Mouse (Mus musculus): ENCODE measurements around the gene Rps6. TPM values are rescaled to one million over a fixed set of nuclear protein-coding genes. Genes with fewer than 3 reads are reported as not detected.
"Not testable (repeated sequence)": the region's sequence is repeated elsewhere in the genome, so short reads cannot be mapped to it uniquely, and the experiment has no call there.

The Rps6 gene
- polyA plus RNA-seq, 1 experiment from 2014 or later = 768 TPM

DNA sequence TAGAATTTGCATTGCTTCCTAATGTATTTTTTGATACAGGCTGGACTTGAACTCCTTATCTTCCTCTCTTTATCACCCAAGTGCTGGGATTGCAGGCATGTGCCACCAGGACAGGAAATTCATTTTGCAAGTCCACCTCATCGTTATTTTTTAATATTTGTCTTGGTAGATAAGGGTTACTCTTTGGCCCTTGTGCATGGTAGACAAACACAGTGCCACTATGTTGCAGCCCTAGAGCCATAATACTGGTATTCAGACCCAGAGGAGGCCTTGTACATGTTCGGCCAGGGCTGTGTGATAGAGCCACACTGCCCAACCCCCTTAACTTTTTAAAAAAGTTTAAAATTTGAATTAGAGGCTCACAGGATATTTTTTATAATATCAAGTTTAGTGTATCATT lies 10.0 kb downstream of the Rps6 start:
- Histone ChIP-seq H3K9me3 (replicated peaks) (no peaks in the 10 kb centered on the region), H3K4me1 (no peaks in the 10 kb centered on the region), H3K9ac (no peak overlapping the region), H3K36me3 (peaks cover 69% of the 10 kb centered on the region), H3K27me3 (no peaks in the 10 kb centered on the region), H3K4me3 (replicated peaks) (no peak overlapping the region), H3K4me2 (no peak overlapping the region), H3K27ac (no peak overlapping the region)
- 87% methylated on average over 2 of the region's 2 CpGs for WGBS
- no peak for ATAC-seq (replicated peaks; ENCODE audit: low FRiP score)

DNA sequence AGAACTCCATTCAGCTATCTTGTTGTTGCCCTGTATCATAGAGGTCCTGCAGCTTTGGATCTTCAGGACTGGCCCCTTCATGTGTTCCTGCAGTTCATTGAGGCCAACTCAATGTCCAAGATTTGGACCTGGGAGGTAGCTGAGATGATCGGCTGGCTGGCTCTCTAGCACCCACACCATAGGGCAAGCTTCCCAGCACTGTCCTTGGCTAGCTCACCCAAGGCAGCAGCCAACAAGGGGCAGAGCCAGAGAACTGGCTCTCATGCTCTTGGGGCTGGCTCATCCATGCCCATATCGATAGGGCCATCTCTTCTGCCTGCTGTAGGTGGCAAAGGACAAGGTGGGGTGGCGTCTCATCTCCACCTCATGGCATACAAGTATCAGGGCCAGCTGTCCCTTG lies 11.8 kb downstream of the Rps6 start:
- Histone ChIP-seq H3K4me2 (no peak overlapping the region), H3K36me3 (peaks cover 76% of the 10 kb centered on the region), H3K9ac (no peak overlapping the region), H3K9me3 (replicated peaks) (no peaks in the 10 kb centered on the region), H3K27me3 (no peaks in the 10 kb centered on the region), H3K4me3 (replicated peaks) (no peak overlapping the region), H3K4me1 (no peaks in the 10 kb centered on the region), H3K27ac (no peak overlapping the region)
- WGBS = 90% methylated on average over 3 of the region's 3 CpGs
- no peak for ATAC-seq (replicated peaks; ENCODE audit: low FRiP score)

DNA sequence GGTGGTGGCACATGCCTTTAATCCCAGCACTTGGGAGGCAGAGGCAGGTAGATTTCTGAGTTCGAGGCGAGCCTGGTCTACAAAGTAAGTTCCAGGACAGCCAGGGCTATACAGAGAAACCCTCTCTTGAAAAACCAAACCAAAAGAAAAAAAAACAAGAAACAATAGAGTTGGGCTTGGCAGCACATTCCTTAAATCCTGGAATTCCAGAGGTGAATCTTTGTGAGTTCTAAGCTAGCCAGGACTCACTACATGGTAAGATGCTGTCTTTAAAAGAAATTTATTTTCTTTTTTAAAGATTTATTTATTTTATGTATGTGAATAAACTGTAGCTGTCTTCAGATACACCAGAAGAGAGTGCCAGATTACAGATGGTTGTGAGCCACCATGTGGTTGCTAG lies 16.1 kb downstream of the Rps6 start:
- not testable (repeated sequence) for H3K27ac ChIP-seq; H3K9me3 ChIP-seq (replicated peaks); H3K27me3 ChIP-seq; H3K4me1 ChIP-seq; ATAC-seq (replicated peaks; ENCODE audit: low FRiP score); H3K4me2 ChIP-seq; H3K4me3 ChIP-seq (replicated peaks); H3K9ac ChIP-seq
- WGBS = 98% methylated on average over 2 of the region's 2 CpGs
- peaks cover 80% of the 10 kb centered on the region for H3K36me3 ChIP-seq

DNA sequence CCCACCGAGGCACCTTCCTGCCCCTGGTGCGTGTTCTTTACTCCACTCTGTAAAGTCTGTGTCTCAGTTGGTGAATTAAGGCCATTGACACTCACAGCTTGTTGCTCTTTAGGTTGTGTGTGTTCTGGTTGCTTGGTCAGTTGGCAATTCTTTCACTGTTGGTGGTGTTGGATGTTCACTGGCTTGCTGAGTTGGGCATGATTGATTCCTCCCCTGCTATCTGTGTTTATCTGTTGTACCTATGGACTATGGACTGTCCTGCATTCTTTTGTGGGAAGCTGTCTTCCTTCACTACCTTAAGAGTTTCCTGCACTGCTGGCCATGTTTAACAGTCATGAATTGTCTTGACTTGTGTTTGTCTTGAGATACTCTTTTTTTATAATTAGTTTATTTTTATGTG lies 25.3 kb downstream of the Rps6 start:
- Histone ChIP-seq H3K9me3 (replicated peaks) (no peaks in the 10 kb centered on the region), H3K27me3 (no peaks in the 10 kb centered on the region), H3K4me3 (replicated peaks) (no peak overlapping the region), H3K36me3 (peaks cover 71% of the 10 kb centered on the region), H3K27ac (no peak overlapping the region), H3K4me2 (no peak overlapping the region), H3K4me1 (no peaks in the 10 kb centered on the region), H3K9ac (no peak overlapping the region)
- WGBS = 91% methylated on average over 2 of the region's 2 CpGs
- ATAC-seq (replicated peaks; ENCODE audit: low FRiP score) = no peak

DNA sequence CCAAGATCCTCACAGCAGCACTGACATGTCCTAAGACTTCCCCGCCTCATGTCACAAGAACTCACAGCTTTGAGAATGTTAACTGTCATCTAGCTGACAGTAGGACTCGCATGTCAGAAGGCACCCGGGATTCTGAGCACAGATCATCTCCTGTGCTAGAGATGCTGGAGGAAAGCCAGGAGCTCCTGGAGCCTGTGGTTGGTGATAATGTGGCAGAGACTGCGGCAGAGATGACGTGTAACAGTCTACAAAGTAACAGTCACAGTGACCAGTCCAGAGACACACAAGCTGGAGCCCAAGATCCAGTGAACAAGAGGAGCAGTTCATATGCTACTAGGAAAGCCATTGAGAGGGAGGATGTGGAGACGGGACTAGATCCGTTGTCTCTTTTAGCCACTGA lies 32.1 kb downstream of the Rps6 start:
- 94% methylated on average over 7 of the region's 7 CpGs for WGBS
- Histone ChIP-seq H3K4me2 (no peak overlapping the region), H3K9me3 (replicated peaks) (no peaks in the 10 kb centered on the region), H3K4me1 (no peaks in the 10 kb centered on the region), H3K4me3 (replicated peaks) (no peak overlapping the region), H3K9ac (no peak overlapping the region), H3K27ac (no peak overlapping the region), H3K27me3 (no peaks in the 10 kb centered on the region), H3K36me3 (peaks cover 79% of the 10 kb centered on the region)
- no peak for ATAC-seq (replicated peaks; ENCODE audit: low FRiP score)

DNA sequence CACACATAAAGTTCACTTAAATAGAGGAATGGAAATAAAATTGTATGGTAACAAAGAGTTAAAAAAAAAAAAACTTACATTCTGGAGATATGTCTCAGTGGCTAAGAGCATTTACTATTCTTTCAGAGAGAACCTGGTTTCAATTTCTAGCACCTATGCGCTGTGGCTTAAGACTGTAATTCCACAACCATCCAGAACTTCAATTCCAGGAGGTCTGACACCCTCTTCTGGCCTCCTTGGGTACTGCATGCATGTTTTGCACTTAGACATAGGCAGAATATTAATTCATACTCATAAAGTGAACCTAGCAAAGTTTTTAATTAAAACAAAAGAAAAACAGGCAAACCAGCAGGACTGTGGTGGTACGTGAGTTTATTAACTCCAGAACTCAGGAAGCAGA lies 34.0 kb downstream of the Rps6 start:
- no peak overlapping the region for H3K9ac ChIP-seq
- no peak overlapping the region for H3K4me3 ChIP-seq (replicated peaks)
- no peaks in the 10 kb centered on the region for H3K9me3 ChIP-seq (replicated peaks)
- H3K27ac ChIP-seq = no peak overlapping the region
- H3K4me1 ChIP-seq = no peaks in the 10 kb centered on the region
- H3K36me3 ChIP-seq = peaks cover 68% of the 10 kb centered on the region
- H3K27me3 ChIP-seq = no peaks in the 10 kb centered on the region
- 78% methylated on average over 2 of the region's 2 CpGs for WGBS
- no peak overlapping the region for H3K4me2 ChIP-seq
- no peak for ATAC-seq (replicated peaks; ENCODE audit: low FRiP score)

DNA sequence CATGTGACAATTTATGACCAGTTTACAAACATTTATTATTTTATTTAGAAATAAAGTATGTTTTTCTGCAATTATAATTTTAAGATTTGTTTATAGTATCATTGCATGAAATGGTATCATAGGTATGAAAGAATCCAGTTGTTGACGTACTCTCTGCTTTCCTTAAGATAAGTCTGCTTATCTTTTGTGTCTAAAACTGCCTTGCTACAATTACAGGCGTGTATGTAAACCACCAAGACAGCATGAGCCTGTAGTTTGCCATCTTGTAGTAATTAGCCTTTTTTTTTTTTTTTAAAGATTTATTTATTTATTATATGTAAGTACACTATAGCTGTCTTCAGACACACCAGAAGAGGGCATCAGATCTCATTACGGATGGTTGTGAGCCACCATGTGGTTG lies 42.4 kb downstream of the Rps6 start:
- no peak overlapping the region for H3K4me3 ChIP-seq (replicated peaks)
- peaks cover 28% of the 10 kb centered on the region for H3K36me3 ChIP-seq
- no peak overlapping the region for H3K9ac ChIP-seq
- H3K4me2 ChIP-seq = no peak overlapping the region
- H3K4me1 ChIP-seq = no peaks in the 10 kb centered on the region
- WGBS = 93% methylated on average over 3 of the region's 3 CpGs
- H3K27me3 ChIP-seq = no peaks in the 10 kb centered on the region
- ATAC-seq (replicated peaks; ENCODE audit: low FRiP score) = no peak
- H3K27ac ChIP-seq = no peak overlapping the region
- no peaks in the 10 kb centered on the region for H3K9me3 ChIP-seq (replicated peaks)

DNA sequence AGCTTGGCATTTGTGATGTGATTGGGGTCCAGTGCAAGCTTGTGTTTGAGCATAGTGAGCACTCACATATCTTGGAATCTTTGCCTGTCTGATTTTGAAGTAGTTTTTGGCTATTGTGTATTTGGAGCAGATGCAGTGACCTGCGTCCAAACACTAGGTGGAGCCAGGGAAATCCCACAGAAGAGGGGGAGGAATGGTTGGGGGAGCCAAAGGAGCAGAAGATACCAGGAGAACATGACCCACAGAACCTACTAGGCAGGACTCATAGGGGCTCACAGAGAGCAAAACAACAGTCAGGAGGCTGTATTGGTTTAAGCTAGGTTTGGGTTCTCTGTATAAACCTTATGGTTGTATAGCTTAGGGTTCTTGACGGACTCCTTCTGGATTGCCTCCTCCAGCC lies 46.6 kb downstream of the Rps6 start:
- no peak for ATAC-seq (replicated peaks; ENCODE audit: low FRiP score)
- peaks cover 30% of the 10 kb centered on the region for H3K36me3 ChIP-seq
- no peak overlapping the region for H3K4me2 ChIP-seq
- no peak overlapping the region for H3K9ac ChIP-seq
- H3K9me3 ChIP-seq (replicated peaks) = no peaks in the 10 kb centered on the region
- H3K4me3 ChIP-seq (replicated peaks) = no peak overlapping the region
- no peaks in the 10 kb centered on the region for H3K4me1 ChIP-seq
- no peaks in the 10 kb centered on the region for H3K27me3 ChIP-seq
- H3K27ac ChIP-seq = no peak overlapping the region
- WGBS = 65% methylated on average over 2 of the region's 2 CpGs

Other genes starting within 250 kb of the Rps6 start
- gene Haus6, start 245.4 kb downstream of the Rps6 start, polyA plus RNA-seq (2015; fragmentation: Nextera tagmentation; extraction: Ambion mirVana) = 19.3 and 20.7 TPM in 2 replicates
- gene Plin2, start 187.4 kb downstream of the Rps6 start, polyA plus RNA-seq (2015; fragmentation: Nextera tagmentation; extraction: Ambion mirVana) = 58.0 and 70.8 TPM in 2 replicates
- gene Dennd4c, start 108.9 kb downstream of the Rps6 start, polyA plus RNA-seq (2015; fragmentation: Nextera tagmentation; extraction: Ambion mirVana) = 6.8 and 8.5 TPM in 2 replicates
- 37.3 and 37.9 TPM in 2 replicates for gene Acer2, start 17.0 kb upstream of the Rps6 start, polyA plus RNA-seq (2015; fragmentation: Nextera tagmentation; extraction: Ambion mirVana)

Data from kidney, embryonic 15.5 days (tissue).